Mouse (Mus musculus): ENCODE data around the gene Wipi2. TPM values are rescaled to one million over a fixed set of nuclear protein-coding genes. Genes with fewer than 3 reads are reported as not detected.

The Wipi2 gene
- 50.0 and 51.6 TPM in 2 replicates for polyA plus RNA-seq (2015; fragmentation: Nextera tagmentation; extraction: Ambion mirVana)

DNA sequence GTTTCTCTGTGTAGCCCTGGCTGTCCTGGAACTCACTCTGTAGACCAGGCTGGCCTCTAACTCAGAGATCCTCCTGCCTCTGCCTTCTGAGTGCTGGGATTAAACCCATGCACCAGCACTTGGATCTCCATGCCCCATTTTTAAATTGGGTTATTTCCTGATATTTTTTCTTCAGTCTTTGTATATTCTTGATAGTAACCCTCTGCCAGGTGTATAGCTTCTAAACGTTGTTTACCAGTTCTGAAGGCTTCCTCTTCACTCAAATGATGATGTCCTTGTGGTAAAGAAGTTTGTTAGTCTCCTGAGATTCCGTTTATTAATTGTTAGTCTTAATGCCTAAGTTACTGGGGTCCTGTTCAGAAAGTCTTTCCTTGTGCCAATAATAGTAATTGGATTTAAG lies at the start of gene Wipi2:
TSS of gene Wipi2 (plus strand) at position 301 of the 400 bp plus-strand sequence.
- Histone ChIP-seq H3K4me2 (peak within 1 kb of the TSS; percentile 83), H3K27ac (peak within 1 kb of the TSS; percentile 90), H3K4me1 (peaks cover 18% of the 10 kb centered on the region), H3K4me3 (replicated peaks) (peak within 1 kb of the TSS; percentile 94), H3K9me3 (replicated peaks) (no peaks in the 10 kb centered on the region), H3K9ac (peak within 1 kb of the TSS; percentile 94), H3K36me3 (no peaks in the 10 kb centered on the region), H3K27me3 (no peaks in the 10 kb centered on the region)
- 92% methylated on average over 2 of the region's 2 CpGs for WGBS
- ATAC-seq (replicated peaks; ENCODE audit: low FRiP score): no peak

DNA sequence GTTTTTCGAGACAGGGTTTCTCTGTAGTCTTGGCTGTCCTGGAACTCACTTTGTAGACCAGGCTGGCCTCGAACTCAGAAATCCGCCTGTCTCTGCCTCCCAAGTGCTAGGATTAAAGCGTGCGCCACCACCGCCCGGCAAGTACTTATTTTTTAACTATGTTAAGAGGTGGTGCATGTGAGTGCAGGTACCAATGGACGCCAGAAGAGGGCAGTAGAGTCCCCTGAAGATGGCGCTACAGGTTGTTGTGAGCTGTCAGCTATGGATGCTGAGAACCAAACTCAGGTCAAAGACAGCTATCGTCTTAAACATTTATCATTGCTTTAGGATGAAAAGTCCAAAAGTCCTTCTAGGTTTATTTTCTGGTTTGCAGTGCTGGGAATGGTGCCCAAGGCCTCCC lies 49.3 kb upstream of the Wipi2 start:
- H3K4me3 ChIP-seq (replicated peaks): no peak overlapping the region
- 0 out of 2 replicates have a peak, but pooled peaks cover 4% of the 10 kb centered on the region for H3K9me3 ChIP-seq (replicated peaks)
- ATAC-seq (replicated peaks; ENCODE audit: low FRiP score): no peak
- no peak overlapping the region for H3K9ac ChIP-seq
- H3K36me3 ChIP-seq: no peaks in the 10 kb centered on the region
- H3K4me2 ChIP-seq: no peak overlapping the region
- no peak overlapping the region for H3K27ac ChIP-seq
- 90% methylated on average over 10 of the region's 10 CpGs for WGBS
- no peaks in the 10 kb centered on the region for H3K4me1 ChIP-seq
- no peaks in the 10 kb centered on the region for H3K27me3 ChIP-seq

DNA sequence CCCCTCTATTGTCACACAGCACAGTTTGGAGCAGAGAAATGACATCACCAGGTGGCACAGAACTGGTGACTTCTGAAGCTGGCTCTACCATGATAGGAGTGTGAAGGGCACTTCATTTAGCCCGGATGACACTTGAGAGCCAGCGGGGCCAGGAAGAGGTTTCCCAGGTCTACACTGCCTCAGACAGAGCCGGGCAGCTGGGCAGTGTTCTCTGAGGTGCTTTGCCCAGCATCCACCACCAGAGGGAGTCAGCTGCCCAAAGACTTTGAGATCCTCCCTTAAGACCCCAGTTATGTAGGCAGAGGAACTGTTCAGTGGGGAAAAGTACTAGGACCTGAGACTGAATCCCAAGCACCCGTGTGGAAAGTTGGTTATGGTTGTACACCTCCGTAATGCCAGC lies 46.0 kb upstream of the Wipi2 start:
- 0 out of 2 replicates have a peak, but pooled peaks cover 5% of the 10 kb centered on the region for H3K4me1 ChIP-seq
- no peak overlapping the region for H3K4me3 ChIP-seq (replicated peaks)
- peak; percentile 60; the same call in 1 of the 2 replicates for ATAC-seq (replicated peaks; ENCODE audit: low FRiP score)
- no peaks in the 10 kb centered on the region for H3K27me3 ChIP-seq
- no peaks in the 10 kb centered on the region for H3K36me3 ChIP-seq
- H3K9me3 ChIP-seq (replicated peaks): 0 out of 2 replicates have a peak, but pooled peaks cover 4% of the 10 kb centered on the region
- WGBS: 15% methylated on average over 5 of the region's 5 CpGs
- no peak overlapping the region for H3K4me2 ChIP-seq
- no peak overlapping the region for H3K9ac ChIP-seq
- H3K27ac ChIP-seq: no peak overlapping the region

DNA sequence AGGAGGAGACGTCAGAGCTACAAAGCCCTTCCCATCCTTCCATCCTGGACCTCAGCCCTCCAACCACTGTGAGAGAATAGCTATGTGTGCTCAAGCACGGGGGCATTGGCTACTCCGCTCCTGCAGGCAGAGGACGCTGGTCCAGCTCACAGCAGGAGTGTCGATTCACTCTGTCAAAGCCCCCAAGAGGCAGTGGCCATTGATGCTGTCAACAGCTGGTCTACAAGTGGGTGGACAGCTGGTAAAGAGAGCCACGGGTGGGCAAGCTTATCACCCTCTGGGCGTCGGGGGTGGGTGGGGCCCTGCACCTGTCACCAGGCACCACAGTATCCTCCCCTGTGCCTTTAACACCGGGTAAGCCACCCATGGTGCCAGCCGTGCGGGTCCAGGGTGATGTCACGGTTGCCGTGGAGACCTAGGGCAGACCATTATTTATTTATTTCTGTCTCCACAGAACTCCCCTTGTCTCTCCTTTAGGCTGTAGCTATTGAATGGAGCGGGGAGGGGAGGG lies 43.8 kb upstream of the Wipi2 start:
- Histone ChIP-seq H3K9ac (no peak overlapping the region), H3K27ac (no peak overlapping the region), H3K9me3 (replicated peaks) (no peaks in the 10 kb centered on the region), H3K4me2 (no peak overlapping the region), H3K4me1 (0 out of 2 replicates have a peak, but pooled peaks cover 5% of the 10 kb centered on the region), H3K27me3 (no peaks in the 10 kb centered on the region), H3K36me3 (no peaks in the 10 kb centered on the region), H3K4me3 (replicated peaks) (no peak overlapping the region)
- no peak for ATAC-seq (replicated peaks; ENCODE audit: low FRiP score)
- 62% methylated on average over 14 of the region's 14 CpGs for WGBS

GRCm38 (mm10) chr5:142590953-142591616 lies 36.4 kb upstream of the Wipi2 start:
- no peak overlapping the region for H3K9ac ChIP-seq
- no peaks in the 10 kb centered on the region for H3K27me3 ChIP-seq
- H3K4me2 ChIP-seq: no peak overlapping the region
- peaks cover 5% of the 10 kb centered on the region; the same call in 1 of the 2 replicates for H3K4me1 ChIP-seq
- H3K36me3 ChIP-seq: no peaks in the 10 kb centered on the region
- 78% methylated on average over 6 of the region's 6 CpGs for WGBS
- no peak overlapping the region for H3K4me3 ChIP-seq (replicated peaks)
- H3K27ac ChIP-seq: no peak overlapping the region
- no peak for ATAC-seq (replicated peaks; ENCODE audit: low FRiP score)
- no peaks in the 10 kb centered on the region for H3K9me3 ChIP-seq (replicated peaks)

DNA sequence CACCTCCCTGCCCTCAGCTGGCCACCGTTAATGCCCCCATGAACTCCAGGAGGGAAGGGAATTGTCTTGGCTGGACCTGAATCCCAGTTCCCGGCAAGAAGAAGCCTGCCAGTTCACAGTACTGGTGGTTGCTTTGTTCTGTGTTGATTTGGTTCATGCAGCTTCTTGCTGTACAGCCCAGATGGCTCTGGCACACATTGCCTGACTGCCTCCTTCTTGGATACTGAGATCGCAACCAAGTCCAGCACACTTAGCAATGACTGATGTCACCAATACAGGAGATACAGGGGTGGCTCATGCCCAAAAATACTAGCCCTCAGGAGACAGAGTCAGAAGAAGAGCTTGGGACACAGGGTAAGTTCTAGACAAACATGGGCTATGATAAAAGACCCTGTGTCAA lies 31.8 kb upstream of the Wipi2 start:
- Histone ChIP-seq H3K4me3 (replicated peaks) (no peak overlapping the region), H3K27me3 (no peaks in the 10 kb centered on the region), H3K4me1 (no peaks in the 10 kb centered on the region), H3K27ac (no peak overlapping the region), H3K9me3 (replicated peaks) (no peaks in the 10 kb centered on the region), H3K9ac (no peak overlapping the region), H3K4me2 (no peak overlapping the region), H3K36me3 (no peaks in the 10 kb centered on the region)
- 66% methylated on average over 3 of the region's 3 CpGs for WGBS
- ATAC-seq (replicated peaks; ENCODE audit: low FRiP score): no peak

GRCm38 (mm10) chr5:142596723-142597122 lies 30.8 kb upstream of the Wipi2 start:
- 84% methylated on average over 6 of the region's 6 CpGs for WGBS

DNA sequence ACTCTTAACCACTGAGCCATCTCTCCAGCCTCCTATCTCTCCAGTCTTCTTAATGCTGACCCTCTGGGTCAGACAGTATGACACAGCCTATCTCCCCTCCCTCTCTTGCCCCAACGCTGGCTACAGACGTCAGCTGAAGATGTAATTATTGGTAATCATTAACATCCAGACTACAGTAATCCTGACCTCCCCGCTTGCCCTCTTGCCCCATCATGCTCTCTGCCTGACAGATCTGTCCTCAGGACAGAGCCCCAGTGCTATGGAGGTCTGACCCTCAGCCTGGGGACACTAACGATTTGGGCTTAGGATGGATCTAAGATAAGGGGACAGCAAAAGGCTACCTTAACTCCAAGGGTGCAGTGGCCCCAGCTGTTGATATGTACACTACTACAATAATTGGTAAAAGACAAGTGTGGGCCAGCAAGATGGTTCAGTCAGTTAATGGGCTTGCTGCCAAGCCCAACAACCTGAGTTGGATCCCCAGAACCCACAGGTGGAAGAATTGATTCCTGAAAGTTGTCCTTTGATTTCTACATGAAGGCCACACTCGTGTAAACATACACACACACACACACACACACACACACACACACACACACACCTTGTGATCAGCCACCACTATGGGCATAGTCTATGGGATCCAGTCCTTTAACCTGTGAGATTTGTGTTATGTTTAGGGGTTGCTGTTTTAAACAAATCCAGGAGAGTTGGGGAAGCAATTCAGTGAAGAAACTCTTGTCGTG lies 29.7 kb upstream of the Wipi2 start:
- ATAC-seq (replicated peaks; ENCODE audit: low FRiP score): no peak
- no peaks in the 10 kb centered on the region for H3K4me1 ChIP-seq
- H3K36me3 ChIP-seq: no peaks in the 10 kb centered on the region
- H3K27me3 ChIP-seq: no peaks in the 10 kb centered on the region
- no peaks in the 10 kb centered on the region for H3K9me3 ChIP-seq (replicated peaks)
- no peak overlapping the region for H3K9ac ChIP-seq
- 75% methylated on average over 6 of the region's 6 CpGs for WGBS
- H3K4me2 ChIP-seq: no peak overlapping the region
- no peak overlapping the region for H3K4me3 ChIP-seq (replicated peaks)
- H3K27ac ChIP-seq: no peak overlapping the region

More at GRCm38 (mm10) chr5:142596723-142597122, 30.8 kb upstream of the Wipi2 start:
- no peaks in the 10 kb centered on the region for H3K4me1 ChIP-seq
- no peaks in the 10 kb centered on the region for H3K27me3 ChIP-seq
- H3K9ac ChIP-seq: no peak overlapping the region
- no peaks in the 10 kb centered on the region for H3K36me3 ChIP-seq
- no peak for ATAC-seq (replicated peaks; ENCODE audit: low FRiP score)
- no peaks in the 10 kb centered on the region for H3K9me3 ChIP-seq (replicated peaks)
- no peak overlapping the region for H3K4me2 ChIP-seq
- no peak overlapping the region for H3K27ac ChIP-seq
- no peak overlapping the region for H3K4me3 ChIP-seq (replicated peaks)

DNA sequence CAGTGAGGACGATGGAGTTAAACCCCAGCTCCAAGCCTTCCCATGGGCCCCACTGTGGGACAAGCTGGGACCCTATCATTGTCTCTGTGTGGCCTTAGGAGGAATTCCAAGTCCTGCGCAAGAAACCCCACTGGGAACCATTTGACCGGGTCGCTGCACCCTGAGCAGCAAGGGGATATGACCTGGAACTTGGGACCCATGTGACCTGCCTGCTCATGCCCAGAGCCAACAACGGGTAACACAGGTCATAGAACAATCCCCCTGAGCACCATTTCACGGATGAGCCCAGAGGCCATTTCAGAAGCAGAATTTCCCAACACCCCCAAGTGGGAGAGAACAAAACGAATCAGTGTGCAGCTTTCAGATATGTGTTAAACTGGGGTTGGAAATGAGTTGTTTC lies 23.1 kb upstream of the Wipi2 start:
- no peak overlapping the region for H3K27ac ChIP-seq
- no peak overlapping the region for H3K9ac ChIP-seq
- H3K4me3 ChIP-seq (replicated peaks): no peak overlapping the region
- no peaks in the 10 kb centered on the region for H3K9me3 ChIP-seq (replicated peaks)
- WGBS: 77% methylated on average over 7 of the region's 7 CpGs
- no peak for ATAC-seq (replicated peaks; ENCODE audit: low FRiP score)
- no peak overlapping the region for H3K4me2 ChIP-seq
- H3K27me3 ChIP-seq: peaks cover 24% of the 10 kb centered on the region
- peaks cover 12% of the 10 kb centered on the region for H3K4me1 ChIP-seq
- no peaks in the 10 kb centered on the region for H3K36me3 ChIP-seq

GRCm38 (mm10) chr5:142605288-142605687 lies 22.2 kb upstream of the Wipi2 start:
- WGBS: 88% methylated on average over 12 of the region's 12 CpGs
- ATAC-seq (replicated peaks; ENCODE audit: low FRiP score): no peak
- H3K36me3 ChIP-seq: no peaks in the 10 kb centered on the region

DNA sequence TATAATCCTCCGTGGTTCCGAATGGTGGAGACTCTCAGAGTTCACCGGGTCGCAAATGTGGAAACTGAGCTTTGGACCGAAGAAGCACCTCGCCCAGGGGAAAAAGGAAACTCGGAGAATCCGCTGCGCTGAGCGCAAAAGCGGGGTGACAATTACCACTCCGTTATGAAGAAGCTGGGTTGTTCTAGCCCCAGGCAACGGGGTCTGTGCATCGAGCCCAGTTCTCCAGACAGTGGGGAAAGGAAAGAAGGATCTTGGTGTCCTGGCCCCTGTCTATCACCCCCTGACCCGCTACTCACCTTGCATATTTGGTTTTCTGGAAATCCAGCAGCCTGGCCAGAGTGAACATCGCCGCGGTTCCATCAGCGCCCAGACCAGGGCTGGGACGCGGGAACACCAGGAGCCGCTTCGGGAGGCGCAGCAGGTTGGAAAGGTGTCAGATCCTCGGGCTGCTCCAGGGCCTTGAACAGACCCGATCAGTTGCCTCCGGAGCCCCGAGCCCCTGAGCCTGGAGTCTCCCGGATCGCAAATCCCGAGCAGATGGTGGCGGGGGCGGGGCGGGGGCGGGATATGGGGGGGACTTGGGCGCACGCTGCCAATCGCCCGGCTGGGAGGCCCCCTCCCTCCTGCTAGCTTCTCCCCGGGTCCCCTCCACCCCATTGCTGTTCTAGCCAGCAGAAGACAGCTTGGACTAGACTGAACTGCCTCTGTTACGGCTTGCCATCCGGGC lies 19.1 kb upstream of the Wipi2 start, which contains the start of gene Mmd2:
TSS of gene Mmd2 (minus strand) at position 542 of the 730 bp plus-strand sequence.
- no peaks in the 10 kb centered on the region for H3K9me3 ChIP-seq (replicated peaks)
- no peaks in the 10 kb centered on the region for H3K36me3 ChIP-seq
- H3K4me1 ChIP-seq: peaks cover 12% of the 10 kb centered on the region
- peaks cover 24% of the 10 kb centered on the region for H3K27me3 ChIP-seq
- peak within 1 kb of the TSS; percentile 29 for H3K9ac ChIP-seq
- H3K4me2 ChIP-seq: peak within 1 kb of the TSS; percentile 79
- H3K4me3 ChIP-seq (replicated peaks): peak within 1 kb of the TSS; percentile 43
- no peak within 1 kb of the TSS for H3K27ac ChIP-seq
- WGBS: 3% methylated on average over 42 of the region's 42 CpGs
- ATAC-seq (replicated peaks; ENCODE audit: low FRiP score): no peak; the same call in 1 of the 2 replicates

More at GRCm38 (mm10) chr5:142605288-142605687, 22.2 kb upstream of the Wipi2 start:
- H3K4me3 ChIP-seq (replicated peaks): no peak overlapping the region
- H3K4me2 ChIP-seq: no peak overlapping the region
- H3K9me3 ChIP-seq (replicated peaks): no peaks in the 10 kb centered on the region
- no peak overlapping the region for H3K9ac ChIP-seq
- no peak overlapping the region for H3K27ac ChIP-seq
- peaks cover 24% of the 10 kb centered on the region for H3K27me3 ChIP-seq
- peaks cover 12% of the 10 kb centered on the region for H3K4me1 ChIP-seq

All from kidney, embryonic 15.5 days (tissue).